Mouse (Mus musculus) skeletal muscle tissue, adult 2 months (tissue): ENCODE measurements around the gene Nppa.

ENCODE experiments used
- DNase-seq: peaks from one replicate; pipeline ENCODE4 v3.0.0-alpha.2; 2012; ENCODE audit warnings: low read depth, low spot score

Nppa gene

GRCm38 (mm10) chr4:148000202-148000772 is at the start of gene Nppa:
Nppa (plus strand) TSS chr4:148000722.
- no peak for DNase-seq

GRCm38 (mm10) chr4:147953590-147953989 is 46.9 kb upstream of the Nppa start:
- DNase-seq = no peak

- no peak for DNase-seq
These were observed 43.4 kb upstream of the Nppa start for GRCm38 (mm10) chr4:147957141-147957540.

- peak; percentile 59 for DNase-seq
These were observed 40.4 kb upstream of the Nppa start for GRCm38 (mm10) chr4:147959881-147960831.

- no peak for DNase-seq
These were observed 37.7 kb upstream of the Nppa start for GRCm38 (mm10) chr4:147962781-147963180.

GRCm38 (mm10) chr4:147963623-147964022 is 36.9 kb upstream of the Nppa start:
- DNase-seq = no peak

- DNase-seq = no peak
These were observed 34.8 kb upstream of the Nppa start for GRCm38 (mm10) chr4:147965712-147966111.

GRCm38 (mm10) chr4:147968816-147969215 is 31.7 kb upstream of the Nppa start:
- no peak for DNase-seq

GRCm38 (mm10) chr4:147969337-147969736 is 31.2 kb upstream of the Nppa start:
- DNase-seq = no peak

- no peak for DNase-seq
These were observed 24.3 kb upstream of the Nppa start for GRCm38 (mm10) chr4:147976237-147976636.

GRCm38 (mm10) chr4:147977726-147978125 is 22.8 kb upstream of the Nppa start:
- DNase-seq = no peak

- no peak for DNase-seq
These were observed 22.1 kb upstream of the Nppa start for GRCm38 (mm10) chr4:147978391-147978790.

- no peak for DNase-seq
These were observed 21.1 kb upstream of the Nppa start for GRCm38 (mm10) chr4:147979441-147979860.

- DNase-seq = no peak
These were observed 15.1 kb upstream of the Nppa start, which contains the start of gene Nppb for GRCm38 (mm10) chr4:147985205-147986132. Nppb (plus strand) TSS chr4:147985788.

GRCm38 (mm10) chr4:147993571-147994095 is 6.9 kb upstream of the Nppa start:
- DNase-seq = no peak

GRCm38 (mm10) chr4:147995311-147995710 is 5.2 kb upstream of the Nppa start:
- DNase-seq = no peak

- DNase-seq = no peak
These were observed 679 bp downstream of the Nppa start for GRCm38 (mm10) chr4:148001013-148001789.

GRCm38 (mm10) chr4:148001866-148002265 is 1.3 kb downstream of the Nppa start:
- no peak for DNase-seq

GRCm38 (mm10) chr4:148004361-148004760 is 3.8 kb downstream of the Nppa start:
- no peak for DNase-seq

GRCm38 (mm10) chr4:148008412-148008811 is 7.9 kb downstream of the Nppa start:
- DNase-seq = peak; percentile 7

- DNase-seq = no peak
These were observed 9.1 kb downstream of the Nppa start for GRCm38 (mm10) chr4:148009641-148010040.
